Mouse (Mus musculus) thymus, adult 2 months (tissue): ENCODE measurements around the gene Zan.

ENCODE experiments used
- CTCF ChIP-seq: fragments of 200-500 bp; IDR thresholded peaks from 2 replicates; pipeline ENCODE4 v1.5.1; 2012; ENCODE audit warnings: mild to moderate bottlenecking, control low read depth, low read length, moderate library complexity, borderline replicate concordance; ENCODE audit not compliant: control insufficient read depth, poor library complexity, insufficient read depth; ENCODE audit errors: extremely low read depth
- POLR2A ChIP-seq: fragments of 200-500 bp; IDR thresholded peaks from 2 replicates; pipeline ENCODE4 v1.6.1; 2012; ENCODE audit warnings: mild to moderate bottlenecking, low read length, control low read depth, moderate library complexity; ENCODE audit not compliant: control insufficient read depth, poor library complexity, insufficient read depth; ENCODE audit errors: extremely low read depth

- TF ChIP-seq POLR2A (no peak), CTCF (no peak)
Measured at GRCm38 (mm10) chr5:137394456-137394855, 82.4 kb downstream of the Zan start.
